Mouse (Mus musculus) large intestine, adult 2 months (tissue): ENCODE measurements around the gene Eif2b2. TPM values are rescaled to one million over a fixed set of nuclear protein-coding genes. Genes with fewer than 3 reads are reported as not detected.

Experiments
- DNase-seq: peaks from one replicate; pipeline ENCODE4 v3.0.0-alpha.2; 2012; ENCODE audit warnings: low read depth, low spot score
- WGBS: fragments of 180-500 bp; shearing (Covaris S2); methylation state at CpG from one replicate; pipeline ENCODE4 v1.1.7; 2018; 5-methylcytosine and 5-hydroxymethylcytosine counted together
- polyA plus RNA-seq: library from polyadenylated mRNA; depleted of rRNA; stranded (reverse); fragments of >200 nt; gene quantifications from 2 replicates; pipeline ENCODE4 v1.2.3, GENCODE M21; 2012

The Eif2b2 gene
- polyA plus RNA-seq, 1 experiment, result 84.1 TPM

DNA sequence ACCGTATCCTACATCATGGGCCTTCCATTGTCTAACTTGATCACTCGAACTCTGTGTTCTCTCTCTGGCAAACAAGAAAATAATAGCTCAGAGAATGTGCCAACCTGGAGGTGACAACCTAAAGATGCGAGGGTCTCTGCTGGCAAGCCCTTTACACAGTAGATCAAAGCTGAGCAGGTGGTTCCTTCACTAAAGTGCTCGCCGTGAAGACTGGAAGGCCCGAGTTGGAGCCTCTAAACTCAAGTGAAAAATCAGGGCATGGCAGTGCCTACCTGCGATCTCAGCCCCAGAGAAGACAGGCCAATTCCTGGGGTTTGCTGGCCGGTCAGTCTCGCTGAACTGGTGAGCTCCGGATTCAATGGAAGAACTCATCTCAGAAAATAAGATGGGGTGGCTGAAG, 26.1 kb upstream of the Eif2b2 start:
- 84% methylated on average over 10 of the region's 10 CpGs for WGBS

GRCm38 (mm10) chr12:85193923-85194622, 25.2 kb upstream of the Eif2b2 start:
- no peak for DNase-seq
- WGBS, result 89% methylated on average over 11 of the region's 11 CpGs

More for the DNA sequence above, 26.1 kb upstream of the Eif2b2 start:
- no peak for DNase-seq

- WGBS, result 14% methylated on average over 4 of the region's 4 CpGs
- no peak for DNase-seq
Measured at GRCm38 (mm10) chr12:85194623-85195018, 24.7 kb upstream of the Eif2b2 start.

- DNase-seq, result no peak
- 73% methylated on average over 5 of the region's 5 CpGs for WGBS
Measured at GRCm38 (mm10) chr12:85195086-85195485, 24.2 kb upstream of the Eif2b2 start.

GRCm38 (mm10) chr12:85196191-85196590, 23.1 kb upstream of the Eif2b2 start:
- no peak for DNase-seq
- 88% methylated on average over 10 of the region's 10 CpGs for WGBS

- DNase-seq, result no peak
- 82% methylated on average over 7 of the region's 7 CpGs for WGBS
Measured at GRCm38 (mm10) chr12:85197371-85197770, 21.9 kb upstream of the Eif2b2 start.

DNA sequence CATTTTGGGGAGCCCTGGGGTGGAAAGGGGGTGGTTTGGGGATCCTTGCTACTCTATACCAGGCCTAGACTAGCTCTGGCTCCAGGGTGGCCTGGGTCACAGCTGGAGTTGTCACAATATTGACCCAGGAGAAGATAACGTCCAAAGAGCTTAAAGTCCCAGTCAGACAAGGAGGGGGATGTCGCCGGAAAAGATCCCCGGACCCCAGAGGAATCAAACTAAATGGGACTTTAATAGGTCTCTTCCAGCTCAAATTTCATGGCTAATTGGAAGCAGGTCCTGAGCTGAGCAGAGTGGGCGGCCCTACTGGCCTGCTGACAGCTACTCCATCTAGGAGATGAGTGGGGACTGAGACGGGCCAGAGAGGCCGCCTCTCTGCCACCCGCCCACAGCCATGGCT, 21.3 kb upstream of the Eif2b2 start:
- DNase-seq, result no peak
- 53% methylated on average over 8 of the region's 8 CpGs for WGBS

DNA sequence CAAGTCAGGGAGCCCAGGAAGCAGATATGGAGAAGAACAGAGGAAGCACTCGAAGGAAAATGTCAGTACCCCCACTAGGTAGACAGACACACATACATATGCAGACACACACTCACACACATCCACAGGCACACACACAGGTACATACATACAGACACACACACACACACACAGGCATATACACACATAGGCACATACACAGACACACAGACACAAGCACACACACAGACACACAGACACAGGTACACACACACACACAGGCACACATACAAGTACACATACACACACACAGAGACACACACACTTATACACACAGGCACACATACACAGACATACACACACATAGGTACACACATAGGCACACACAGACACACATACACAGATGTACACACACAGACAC, 19.3 kb upstream of the Eif2b2 start:
- DNase-seq, result no peak
- 43% methylated on average over 1 of the region's 1 CpGs for WGBS

DNA sequence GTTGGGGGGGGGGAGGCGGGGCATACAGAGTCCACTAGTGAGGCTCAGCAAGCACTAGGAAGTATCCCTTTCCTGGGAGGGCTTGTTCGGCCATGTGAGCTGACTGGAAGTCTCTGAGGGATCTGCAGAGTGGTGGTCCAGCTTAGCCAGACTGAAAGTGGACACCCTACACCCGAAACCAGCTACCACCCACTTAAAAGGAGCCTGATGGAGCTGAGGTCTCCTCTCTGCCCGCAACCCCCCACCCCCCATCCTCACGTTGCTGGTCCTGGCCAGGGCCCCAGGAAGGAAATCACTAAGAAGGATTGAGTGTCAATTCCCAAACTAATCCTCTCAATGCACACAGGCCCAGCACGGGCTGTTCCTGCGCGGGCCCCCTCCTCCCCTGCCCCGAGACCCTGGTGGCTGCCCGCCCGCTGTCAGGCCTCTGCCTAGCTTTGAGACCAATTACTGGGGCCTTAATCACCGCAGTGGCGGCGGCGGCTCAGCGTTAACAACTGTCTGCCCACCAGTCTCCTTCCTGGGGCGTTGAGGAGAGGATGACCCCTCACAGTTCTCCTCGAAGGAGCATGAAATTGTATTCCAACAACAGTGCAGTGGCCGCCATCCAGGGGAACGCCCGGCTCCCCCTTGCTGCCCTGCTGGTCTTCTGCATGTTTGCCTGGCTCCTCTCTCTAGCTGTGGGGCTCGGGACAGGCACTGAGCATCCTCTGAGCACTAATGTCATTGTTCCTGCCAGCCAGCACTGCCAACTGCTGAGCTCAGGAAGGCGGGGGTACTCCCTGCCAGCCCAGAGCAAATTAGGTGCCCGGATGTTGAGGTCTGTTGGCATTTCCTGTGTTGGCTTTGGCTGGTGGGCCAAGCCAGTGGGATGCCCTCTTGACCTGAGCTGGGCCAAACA, 18.1 kb upstream of the Eif2b2 start:
- 55% methylated on average over 24 of the region's 24 CpGs for WGBS
- DNase-seq, result no peak

DNA sequence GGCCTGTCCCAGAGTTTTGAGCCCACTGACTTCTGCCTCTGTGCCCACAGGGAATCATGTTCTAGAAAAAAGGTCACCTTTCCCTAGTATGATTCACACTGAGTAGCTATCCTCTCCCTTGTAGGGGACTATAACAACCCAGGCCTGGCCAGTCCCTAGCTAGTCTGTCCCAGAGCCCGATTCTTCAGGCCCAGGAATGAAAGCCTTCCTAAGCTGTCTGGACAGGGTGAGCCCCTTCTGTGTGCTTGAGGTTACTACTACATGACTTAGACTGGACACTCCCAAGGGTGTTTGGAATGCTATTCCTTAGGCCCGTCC, 17.5 kb upstream of the Eif2b2 start:
- 67% methylated on average over 2 of the region's 2 CpGs for WGBS
- DNase-seq, result no peak

DNA sequence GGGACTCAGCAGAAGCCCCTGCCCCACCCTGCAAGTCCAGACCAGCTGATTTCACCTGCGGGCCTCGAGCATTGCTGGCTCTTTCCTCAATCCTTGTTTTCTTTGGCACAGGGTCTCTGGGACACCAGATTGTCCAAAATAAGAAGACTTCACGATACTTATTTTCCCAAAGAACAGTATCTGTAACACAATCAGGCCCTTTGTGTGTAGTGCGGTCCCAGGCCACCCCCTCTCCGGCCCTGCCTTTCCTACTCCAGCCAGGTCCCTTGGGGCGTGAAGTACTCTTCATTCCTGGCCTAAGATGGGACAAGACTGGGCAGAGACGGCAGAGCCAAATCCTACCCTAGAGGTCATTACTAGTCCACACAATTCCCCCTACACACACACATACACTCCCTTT, 17.1 kb upstream of the Eif2b2 start:
- 80% methylated on average over 7 of the region's 7 CpGs for WGBS
- DNase-seq, result no peak

DNA sequence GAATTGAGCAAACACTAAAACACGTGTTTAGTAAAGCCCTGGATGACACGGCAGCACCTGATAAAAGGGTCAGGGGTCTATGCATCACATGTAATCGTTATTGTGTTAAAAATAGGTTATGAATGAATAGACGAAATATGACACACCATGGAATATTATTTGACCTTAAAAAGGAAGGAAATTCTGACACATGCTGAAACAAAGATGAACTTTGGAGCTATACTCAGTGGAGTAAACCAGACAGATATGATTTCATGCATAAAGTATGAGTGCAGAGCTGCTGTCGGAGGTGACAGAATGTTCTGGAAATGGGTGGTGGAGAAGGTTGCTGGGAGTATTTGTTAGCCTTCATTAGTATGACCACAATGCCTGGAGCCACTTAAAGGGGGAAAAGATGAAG, 15.6 kb upstream of the Eif2b2 start:
- DNase-seq, result no peak
- WGBS, result 30% methylated on average over 5 of the region's 5 CpGs

- 49% methylated on average over 8 of the region's 8 CpGs for WGBS
- no peak for DNase-seq
Measured at GRCm38 (mm10) chr12:85204105-85204504, 15.2 kb upstream of the Eif2b2 start.

- WGBS, result 87% methylated on average over 10 of the region's 10 CpGs
- DNase-seq, result no peak
Measured at GRCm38 (mm10) chr12:85205425-85205824, 13.9 kb upstream of the Eif2b2 start.

DNA sequence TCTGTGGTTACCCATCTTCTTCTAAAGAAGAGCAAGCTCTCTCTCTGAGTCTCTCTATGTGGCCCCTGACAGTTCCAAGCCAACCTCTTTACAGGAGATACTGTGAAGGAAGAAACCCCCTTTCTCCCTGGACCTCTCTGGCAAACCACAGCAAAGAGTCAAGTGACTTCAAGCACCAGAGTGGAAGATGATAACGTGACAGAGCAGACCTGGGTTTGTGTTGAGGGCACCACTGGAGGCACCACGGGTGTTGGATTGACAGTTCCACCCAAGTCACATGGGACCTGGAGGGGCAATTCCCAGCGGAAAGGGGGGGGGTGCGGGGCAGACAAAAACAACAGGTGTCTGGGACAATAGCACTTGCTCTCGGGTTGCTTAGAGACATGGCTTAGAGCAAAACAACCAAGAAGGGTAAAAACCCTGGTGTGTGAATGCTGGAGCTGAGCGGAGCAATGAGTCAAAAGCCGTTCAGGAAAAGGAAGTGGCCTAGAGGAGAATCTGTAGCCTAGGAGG, 10.5 kb upstream of the Eif2b2 start:
- WGBS, result 23% methylated on average over 7 of the region's 7 CpGs
- DNase-seq, result no peak

DNA sequence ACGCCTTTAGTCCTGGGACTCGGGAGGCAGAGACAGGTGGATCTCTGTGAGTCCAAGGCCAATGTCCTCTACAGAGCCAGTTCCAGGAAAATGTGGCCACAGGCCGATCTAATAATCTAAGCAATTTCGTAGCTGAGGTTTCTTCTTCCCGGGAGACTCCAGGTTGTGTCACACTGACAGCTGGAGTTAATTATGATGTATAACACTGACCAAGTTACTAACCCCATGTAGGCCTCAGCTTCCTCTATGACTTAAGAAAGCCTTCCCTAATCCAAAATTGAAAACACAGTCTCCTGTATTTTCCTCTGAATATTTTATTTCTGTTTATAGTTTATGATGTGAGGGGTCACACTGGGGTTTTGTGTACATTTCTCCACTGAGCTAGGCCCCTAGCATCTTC, 4.2 kb upstream of the Eif2b2 start:
- DNase-seq, result no peak
- WGBS, result 71% methylated on average over 5 of the region's 5 CpGs

DNA sequence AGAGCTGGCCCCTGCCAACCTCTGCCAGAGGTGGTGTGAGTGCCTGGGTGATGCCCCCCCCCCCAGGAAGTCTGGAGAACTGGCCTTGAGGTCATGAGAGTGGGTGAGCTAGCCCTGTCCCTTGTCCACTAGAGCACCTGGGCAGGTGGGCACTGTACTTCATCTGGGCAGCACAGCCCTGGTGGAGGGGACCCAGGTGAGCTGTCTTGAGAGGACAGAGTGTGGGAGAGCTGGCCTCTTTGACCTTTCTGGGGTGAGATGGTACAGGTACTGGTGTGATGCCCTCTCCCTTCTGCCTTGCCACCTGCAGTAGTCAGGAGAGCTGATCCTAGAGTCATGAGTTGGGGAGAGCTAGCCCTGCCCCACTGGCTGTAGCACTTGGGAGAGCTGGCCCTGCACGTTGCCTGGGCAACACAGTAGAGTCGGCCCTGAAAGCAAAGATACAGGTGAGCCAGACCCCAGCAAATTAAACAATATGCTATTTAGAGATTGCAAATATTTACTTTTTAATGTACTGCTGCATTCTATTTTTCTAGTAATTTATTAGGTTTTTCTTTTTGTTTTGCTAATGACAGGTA, 1.5 kb upstream of the Eif2b2 start:
- WGBS, result 59% methylated on average over 2 of the region's 2 CpGs
- DNase-seq, result no peak

DNA sequence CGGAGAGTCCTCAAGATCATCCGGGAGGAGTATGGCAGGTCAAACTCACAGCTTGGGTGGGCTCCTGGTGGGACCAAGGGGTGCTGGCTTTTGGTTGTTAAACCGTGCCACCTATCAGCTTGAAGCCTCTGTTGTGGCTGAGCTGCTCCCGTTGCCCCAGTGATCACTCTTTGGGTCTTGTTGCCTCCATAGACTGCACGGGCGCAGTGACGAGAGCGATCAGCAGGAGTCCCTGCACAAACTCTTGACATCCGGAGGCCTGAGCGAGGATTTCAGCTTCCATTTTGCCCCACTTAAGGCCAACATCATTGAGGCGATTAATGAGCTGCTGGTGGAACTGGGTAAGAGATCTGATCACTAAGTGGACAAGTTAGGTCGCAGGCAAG, 617 bp downstream of the Eif2b2 start:
- 3% methylated on average over 12 of the region's 12 CpGs for WGBS
- no peak for DNase-seq

- 68% methylated on average over 7 of the region's 7 CpGs for WGBS
- no peak for DNase-seq
Measured at GRCm38 (mm10) chr12:85227227-85227626, 7.9 kb downstream of the Eif2b2 start.

DNA sequence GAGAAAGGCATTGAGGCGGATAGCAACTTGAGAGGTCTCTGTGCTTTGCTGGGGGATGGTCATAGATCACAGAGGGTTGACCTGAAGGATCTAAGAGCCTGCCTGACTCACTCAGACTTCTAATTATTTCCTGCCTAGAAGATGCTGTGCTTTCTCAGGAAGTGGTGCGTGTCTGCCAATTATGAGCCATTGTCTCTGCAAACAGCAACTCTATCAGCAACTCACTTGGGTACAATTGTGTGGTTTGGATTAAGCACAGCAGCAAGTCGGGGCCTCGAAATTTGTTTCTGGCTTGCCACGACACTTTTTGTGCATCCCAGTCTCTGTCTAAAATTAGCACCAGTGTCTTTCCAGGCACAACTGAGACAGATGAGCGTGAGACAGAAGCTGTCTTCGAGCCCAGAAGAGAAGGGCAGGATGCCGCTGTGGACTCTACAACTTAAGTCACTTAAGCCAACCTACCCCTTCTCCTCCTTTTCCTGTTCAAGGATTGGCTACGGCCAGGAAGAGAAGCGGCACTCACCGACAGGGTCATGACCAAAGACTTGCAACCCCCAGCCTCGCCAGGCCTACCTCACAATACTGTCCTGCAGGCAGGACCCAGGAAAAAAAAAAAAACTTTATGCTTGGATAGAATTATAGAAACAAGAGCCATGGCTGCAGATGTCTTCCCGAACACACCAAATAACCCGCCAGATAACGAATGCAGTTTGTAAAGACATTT, 8.8 kb downstream of the Eif2b2 start:
- no peak for DNase-seq
- 68% methylated on average over 15 of the region's 15 CpGs for WGBS
